Mouse (Mus musculus) ES-CJ7 (cell line): ENCODE measurements around the gene Gm16867.
"Not testable (repeated sequence)": the region's sequence is repeated elsewhere in the genome, so short reads cannot be mapped to it uniquely, and the experiment has no call there.

Experiments
- DNase-seq: peaks from one replicate; pipeline ENCODE4 v3.0.0; 2011; ENCODE audit warnings: low read depth, low spot score

Gene Gm16867

GRCm38 (mm10) chr14:69503174-69503573 lies at the start of gene Gm16867:
TSS of gene Gm16867 (minus strand) at chr14:69503362.
- DNase-seq = not testable (repeated sequence)

DNA sequence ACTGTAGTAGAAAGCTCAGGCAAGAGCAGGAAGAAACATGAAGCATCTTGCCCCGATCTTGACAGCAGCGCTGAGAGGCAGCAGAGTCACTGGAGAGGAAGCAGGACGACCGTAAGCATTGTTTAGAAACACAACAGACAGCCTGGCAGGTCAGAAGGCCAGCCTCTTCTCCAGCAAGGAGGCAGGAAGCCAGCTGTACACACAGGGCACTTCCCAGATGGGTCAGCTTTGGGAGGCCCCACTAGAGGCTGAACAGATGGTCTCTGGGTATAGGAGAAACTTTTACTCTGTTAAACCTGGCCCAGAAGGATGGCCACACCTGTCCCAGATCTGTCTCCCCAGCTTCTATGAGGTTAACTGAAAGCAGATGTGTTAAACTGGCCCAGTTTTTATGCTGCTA lies 44.1 kb upstream of the Gm16867 start:
- DNase-seq = not testable (repeated sequence)

DNA sequence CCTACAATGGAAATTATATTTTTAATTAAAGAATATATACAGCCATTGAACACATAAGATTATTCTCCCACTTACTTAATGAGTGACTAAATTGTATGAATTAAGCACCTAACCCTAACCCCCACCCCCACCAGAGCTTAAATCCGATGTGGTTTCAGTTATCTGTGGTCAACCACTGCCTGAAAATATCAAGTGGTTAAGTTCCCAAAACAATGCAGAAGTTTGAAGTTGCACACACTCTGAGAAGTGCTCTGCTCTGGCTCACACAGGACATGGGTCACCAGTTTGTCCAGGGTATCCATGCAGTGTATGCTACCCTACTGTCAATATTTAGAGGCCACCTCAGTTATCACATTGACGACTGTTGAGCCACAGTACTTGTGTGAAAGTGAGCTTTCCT lies 41.9 kb upstream of the Gm16867 start:
- not testable (repeated sequence) for DNase-seq

DNA sequence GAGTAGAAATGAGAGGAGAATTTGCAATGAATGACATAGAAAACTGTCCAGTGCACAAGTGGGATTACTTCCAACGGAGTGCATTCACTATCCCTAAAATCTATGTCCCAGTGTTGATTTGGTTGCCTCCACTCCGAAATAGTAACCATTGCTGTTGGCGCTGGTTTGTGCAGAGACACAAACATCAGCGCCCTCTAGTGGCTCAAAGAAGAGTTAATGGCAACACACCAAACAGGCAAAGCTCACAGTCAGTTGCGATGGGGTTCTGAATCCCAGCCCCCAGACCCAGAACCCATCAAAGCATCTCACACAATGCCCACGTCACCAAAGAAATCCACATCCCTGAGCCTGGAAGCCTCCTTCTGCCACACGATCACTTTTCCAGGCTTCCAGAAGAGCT lies 40.9 kb upstream of the Gm16867 start:
- not testable (repeated sequence) for DNase-seq

DNA sequence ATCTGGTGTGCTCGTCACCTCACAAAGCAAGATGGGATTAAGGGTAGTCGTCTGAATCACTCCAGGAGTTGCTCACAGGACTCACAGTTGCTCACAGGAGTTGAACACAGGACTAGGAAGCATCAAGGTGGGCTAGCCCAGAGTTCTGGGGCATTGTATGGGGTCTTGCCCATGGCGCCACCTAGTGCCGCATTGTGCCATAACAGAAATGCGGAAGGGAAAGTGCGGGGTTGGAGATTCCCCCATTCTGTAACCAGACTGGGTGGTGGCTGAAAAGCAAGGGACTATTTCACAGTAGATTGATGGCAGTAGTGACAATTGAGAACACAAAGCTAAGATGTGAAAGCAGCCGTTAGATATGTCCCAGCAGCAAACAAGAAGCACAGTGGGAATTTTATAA lies 39.5 kb upstream of the Gm16867 start:
- not testable (repeated sequence) for DNase-seq

DNA sequence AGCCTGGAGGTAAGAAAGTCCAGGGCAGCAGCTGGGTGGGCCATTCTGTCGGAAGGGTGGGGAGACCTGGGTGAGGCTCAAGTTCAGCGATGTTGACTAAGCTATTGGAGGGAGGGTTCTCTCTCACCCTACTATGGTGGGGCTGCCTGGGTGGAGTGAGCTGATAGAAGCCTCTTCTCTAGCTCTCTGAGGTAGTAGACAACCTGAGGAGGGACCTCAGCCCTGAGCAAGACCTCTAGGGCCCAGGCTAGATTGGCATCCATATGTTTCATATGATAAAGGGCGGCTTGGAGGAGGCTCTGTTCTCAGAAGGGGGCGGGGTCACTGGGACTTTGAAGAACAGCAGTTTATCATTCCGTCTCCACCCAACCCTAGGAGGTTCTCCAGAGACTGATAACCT lies 37.0 kb upstream of the Gm16867 start:
- DNase-seq = not testable (repeated sequence)

DNA sequence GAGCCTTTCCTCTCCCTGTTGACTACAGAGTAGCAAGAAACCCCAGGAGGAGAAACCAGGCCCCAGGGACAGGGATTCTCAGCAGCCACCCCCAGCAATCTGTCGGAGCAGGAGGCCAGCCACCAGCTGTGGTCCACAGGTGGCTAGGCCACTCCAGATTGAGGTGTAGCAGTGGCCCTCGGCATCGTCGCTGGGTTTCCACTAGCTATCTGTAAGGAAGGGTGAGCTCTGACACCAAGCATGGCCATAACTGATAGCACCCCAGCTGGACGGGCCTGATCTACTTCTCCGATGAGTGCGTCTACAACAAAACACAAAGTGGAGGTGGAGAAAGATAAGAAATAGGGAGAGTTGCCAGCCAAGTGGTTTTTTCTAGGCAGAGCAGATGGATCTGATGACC lies 33.4 kb upstream of the Gm16867 start:
- not testable (repeated sequence) for DNase-seq

DNA sequence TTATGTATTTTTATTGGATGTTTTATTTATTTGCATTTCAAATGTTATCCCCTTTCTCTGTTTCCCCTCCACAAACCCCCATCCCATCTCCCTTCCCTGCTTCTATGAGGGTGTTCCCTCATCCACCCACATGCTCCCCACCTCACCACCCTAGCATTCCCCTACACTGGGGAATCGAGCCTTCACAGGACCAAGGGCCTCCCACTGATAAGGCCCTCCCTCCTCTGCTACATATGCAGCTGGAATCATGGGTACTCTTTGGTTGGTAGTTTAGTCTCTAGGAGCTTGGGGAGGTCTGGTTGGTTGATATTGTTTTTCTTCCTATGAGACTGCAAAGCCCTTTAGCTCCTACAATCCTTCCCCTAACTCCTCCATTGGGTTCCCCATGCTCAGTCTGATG lies 23.0 kb upstream of the Gm16867 start:
- DNase-seq = not testable (repeated sequence)

DNA sequence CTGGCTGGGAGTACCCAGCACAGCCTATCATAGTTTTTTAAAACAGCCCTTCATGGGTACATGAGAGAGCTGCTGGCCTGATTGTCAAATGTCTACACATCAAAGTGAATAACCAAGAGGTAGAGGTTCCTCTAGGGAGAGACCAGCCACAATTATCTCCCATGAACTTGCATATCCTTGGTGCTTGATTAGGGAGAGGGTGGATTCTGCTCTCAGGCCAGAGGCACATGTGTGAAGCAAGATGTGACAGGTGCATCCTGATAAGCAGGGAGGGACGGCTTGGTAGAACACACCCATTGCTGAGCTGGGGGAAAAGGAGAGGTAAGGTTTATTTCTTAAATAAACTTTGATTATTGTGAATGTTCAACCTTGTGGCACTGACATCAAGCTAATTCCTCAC lies 19.8 kb upstream of the Gm16867 start:
- not testable (repeated sequence) for DNase-seq

DNA sequence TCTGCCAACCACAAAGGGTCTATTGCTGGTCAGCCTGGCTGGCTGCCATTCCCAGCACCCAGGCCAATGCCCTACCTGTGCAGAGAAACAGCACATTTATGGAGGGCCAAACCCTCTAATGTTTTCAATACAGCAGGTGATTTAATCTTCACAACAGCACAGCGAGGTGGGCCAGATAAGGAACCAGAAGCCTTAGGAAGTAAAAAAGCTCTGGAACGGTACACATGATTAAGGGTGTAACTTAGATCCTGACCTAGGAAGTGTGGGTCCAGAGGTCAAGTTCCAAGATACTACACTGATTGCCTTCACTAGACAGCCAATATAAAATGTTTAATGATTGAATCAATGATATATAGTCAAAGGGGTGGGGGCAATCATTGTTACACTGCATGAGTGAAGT lies 17.6 kb upstream of the Gm16867 start:
- DNase-seq = not testable (repeated sequence)

- DNase-seq = not testable (repeated sequence)
Observed at GRCm38 (mm10) chr14:69512449-69512848, 9.3 kb upstream of the Gm16867 start, which contains the start of gene Gm27179. TSS of gene Gm27179 (minus strand) at chr14:69512549.

DNA sequence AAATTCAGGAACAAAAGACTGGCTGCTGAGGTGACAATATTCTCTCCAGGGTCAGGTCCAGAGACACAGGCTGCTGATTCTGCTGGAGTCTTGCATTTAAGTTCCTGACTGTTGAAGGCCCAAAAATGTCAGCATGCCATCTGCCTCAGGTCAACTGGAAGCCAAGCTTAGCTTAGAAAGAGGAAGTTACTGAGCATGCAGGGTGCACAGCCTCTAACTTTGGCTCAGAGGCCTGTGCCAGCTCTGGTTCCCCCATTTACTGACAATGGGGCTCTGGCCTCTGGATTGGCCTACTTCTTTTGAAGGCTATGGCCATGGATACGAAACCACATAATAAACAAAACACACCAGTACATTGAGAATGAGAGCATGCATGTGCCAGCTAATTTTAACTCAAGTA lies 3.8 kb upstream of the Gm16867 start:
- not testable (repeated sequence) for DNase-seq

DNA sequence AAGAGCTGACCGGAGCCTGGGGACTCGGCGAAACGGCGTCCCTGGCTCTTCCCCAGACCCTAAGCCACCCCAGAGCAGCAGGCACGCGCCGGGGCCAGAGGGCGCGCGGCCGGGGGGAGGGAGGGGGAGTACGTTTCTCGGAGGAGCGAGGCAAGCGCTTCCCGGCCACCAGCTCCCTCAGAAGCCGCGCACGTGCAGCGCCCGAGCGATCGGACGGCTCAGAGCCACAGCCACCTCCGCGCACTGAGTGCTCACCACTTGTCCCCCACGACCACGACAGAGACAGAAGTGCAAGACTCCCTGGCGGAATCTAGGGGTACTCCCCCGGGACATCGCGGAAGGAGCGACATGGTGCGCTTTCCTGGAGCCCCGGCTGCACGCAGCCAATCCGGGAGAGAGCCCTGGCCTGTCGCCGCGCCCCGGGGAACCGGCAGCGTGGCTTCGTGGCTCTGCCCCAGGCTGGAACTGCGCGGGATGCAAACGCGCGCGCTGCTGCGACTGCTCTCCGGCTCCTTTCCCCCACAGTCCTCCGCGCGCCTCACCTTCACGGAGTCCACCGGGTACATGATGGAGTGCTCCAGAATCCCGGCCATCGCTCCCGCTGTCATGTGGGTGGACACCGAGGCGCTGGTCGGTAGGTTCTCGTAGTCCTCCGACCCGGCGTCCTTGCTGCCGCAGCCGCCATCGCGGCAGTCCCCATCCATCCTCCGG lies 567 bp downstream of the Gm16867 start:
- not testable (repeated sequence) for DNase-seq

- not testable (repeated sequence) for DNase-seq
Observed at GRCm38 (mm10) chr14:69496259-69496658, 6.9 kb downstream of the Gm16867 start.

DNA sequence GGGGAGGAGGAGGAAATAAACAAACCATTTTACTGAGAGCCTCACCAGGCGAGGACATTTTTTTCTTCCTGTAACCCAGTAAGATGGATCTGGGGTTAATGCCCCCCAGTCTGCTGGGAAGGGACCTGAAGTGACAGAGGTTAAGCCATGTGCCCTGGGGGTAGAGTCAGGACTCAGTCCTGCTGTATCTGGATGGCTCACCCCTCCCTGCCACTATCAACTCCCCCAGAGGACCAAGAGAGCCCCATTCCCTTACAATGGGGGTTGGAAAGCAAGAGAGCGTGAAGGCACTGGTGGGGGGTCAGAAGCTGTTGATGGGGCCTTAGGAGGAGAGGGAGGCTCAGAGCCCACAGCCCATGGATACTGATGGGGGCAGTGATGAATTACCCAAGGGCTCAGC lies 8.2 kb downstream of the Gm16867 start:
- not testable (repeated sequence) for DNase-seq

- not testable (repeated sequence) for DNase-seq
Observed at GRCm38 (mm10) chr14:69494522-69494921, 8.6 kb downstream of the Gm16867 start.

DNA sequence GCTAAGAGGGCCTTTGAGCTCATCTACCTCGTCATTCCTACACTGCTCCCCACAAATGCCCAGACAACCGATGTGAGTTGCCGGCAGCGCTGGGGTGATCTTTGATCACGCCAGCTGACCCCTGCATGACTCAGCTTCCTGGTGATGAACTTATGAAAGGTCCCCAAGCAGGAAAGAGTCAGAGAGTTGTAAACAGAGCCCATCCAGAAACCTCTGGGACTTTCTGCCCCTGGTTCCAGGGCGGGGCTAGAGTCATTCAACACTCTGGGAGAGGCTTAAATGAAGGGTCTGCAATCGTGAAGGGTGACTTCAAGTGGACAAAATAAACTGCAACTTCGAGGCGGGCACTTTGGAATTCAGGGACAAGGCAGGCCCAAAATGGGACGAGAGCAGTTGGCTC lies 15.2 kb downstream of the Gm16867 start:
- DNase-seq = not testable (repeated sequence)

GRCm38 (mm10) chr14:69485466-69486135 lies 17.6 kb downstream of the Gm16867 start:
- not testable (repeated sequence) for DNase-seq

DNA sequence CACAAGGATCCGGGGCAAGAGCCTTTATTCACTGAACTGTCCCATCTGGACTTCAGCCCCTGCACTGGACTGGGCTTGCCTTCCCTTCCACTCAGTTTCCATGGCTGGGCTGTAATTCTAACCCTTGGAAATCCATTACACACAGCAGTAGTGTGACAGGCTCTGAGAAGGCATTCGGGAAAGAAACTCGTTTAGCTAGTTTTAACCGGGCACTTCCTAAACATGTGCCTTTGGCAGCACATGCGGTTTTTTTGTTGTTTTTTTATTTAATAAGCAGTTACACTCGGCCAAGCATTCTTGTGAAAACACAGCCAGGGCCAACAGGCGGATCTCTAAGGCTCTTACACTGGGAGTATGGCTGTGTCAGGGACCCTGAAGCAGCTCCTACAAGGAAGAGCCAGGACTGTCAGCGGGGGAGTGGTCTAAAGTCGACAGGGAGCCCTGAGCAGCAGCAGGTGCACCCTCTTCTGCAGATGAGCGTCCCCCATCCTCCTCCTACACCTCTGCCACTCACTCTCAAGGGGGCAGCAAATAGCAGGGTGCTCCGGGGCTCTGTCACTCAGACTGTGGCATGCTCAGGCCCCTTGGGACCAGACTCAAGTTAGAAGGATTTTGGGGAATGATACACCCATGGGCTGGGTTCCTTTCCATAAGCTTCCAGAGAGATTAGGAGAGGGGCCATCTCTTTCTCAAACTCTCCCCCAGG lies 29.1 kb downstream of the Gm16867 start:
- DNase-seq = not testable (repeated sequence)

- DNase-seq = not testable (repeated sequence)
Observed at GRCm38 (mm10) chr14:69473322-69473721, 29.8 kb downstream of the Gm16867 start.

DNA sequence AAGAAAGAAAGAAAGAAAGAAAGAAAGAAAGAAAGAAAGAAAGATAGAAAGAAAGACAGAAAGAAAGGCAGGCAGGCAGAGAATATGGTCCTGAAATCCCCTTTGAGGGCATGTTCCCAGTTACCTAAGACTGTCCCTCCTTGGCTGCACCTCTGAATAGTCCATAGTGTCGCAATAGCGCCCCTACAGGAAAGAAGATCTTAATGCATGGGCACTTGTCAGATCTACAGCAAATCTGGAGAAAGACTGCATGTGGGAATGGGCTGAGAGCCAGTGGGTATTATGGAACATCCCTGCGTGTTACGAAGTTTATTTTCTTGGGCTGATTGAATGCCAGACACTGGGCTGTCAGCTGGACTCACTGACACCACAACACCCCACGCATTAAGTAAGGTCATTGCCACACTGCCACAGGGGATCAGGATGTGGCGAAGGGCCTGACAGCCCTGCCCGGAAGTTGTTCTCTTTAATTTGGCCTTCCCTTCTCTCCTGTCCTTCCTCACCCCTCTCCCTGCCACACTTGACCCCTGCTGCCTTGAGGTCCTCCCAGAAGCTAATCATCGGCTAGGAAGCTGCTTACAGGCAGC lies 32.9 kb downstream of the Gm16867 start:
- not testable (repeated sequence) for DNase-seq
